Mouse (Mus musculus): ENCODE results near the gene Map7d2.

DNA sequence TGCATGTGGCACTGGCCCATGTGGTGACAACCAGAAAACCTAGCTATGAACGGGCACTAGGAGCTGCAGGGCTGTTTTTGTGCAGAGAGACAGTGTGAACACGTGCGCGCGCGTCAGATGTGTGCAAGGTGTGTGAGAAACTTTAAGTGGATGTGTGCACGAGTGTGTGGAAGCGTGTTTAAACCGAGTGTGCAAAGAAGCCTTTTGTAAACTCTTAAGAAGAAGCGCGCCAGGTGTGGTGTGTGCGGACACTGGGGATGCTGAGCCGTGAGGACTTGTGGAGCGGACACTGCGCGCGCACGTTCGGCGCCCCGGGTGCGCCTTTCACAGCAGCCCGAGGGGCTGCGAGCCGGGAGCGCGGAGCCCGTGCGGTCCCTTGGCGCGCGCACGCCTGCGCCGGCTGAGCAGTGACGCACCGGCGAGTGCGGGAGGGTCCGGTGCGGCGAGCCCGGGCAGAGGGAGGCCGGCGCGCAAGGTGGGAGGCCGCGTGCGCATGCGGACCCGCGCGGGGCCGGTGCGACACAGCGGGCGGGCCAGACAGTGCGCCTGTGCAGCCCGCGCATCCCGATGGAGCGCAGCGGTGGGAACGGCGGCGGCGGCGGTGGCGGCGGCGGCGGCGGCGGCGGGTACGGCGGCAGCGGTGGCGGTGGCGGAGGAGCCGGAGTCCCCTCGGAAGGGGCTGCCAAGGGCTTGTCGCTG, at the start of gene Map7d2:
- no peak for TF ChIP-seq CTCF (IDR thresholded peaks at IDR 0.05; ENCODE audit: borderline replicate concordance, extremely low read depth, insufficient read depth, insufficient read length)
- no peak for TF ChIP-seq POLR2A (IDR thresholded peaks at IDR 0.05; ENCODE audit: borderline replicate concordance, extremely low read depth, insufficient read depth, insufficient read length, poor library complexity, severe bottlenecking)

Data from brain, embryonic 14.5 days (tissue).